Mouse (Mus musculus): ENCODE results near the gene 1110025L11Rik. TPM values are rescaled to one million over a fixed set of nuclear protein-coding genes. Genes with fewer than 3 reads are reported as not detected.
"Not testable (repeated sequence)": the region's sequence is repeated elsewhere in the genome, so short reads cannot be mapped to it uniquely, and the experiment has no call there.

1110025L11Rik gene
- total RNA-seq (2021): not detected
- long read RNA-seq, experiment 1, partial matches to known transcripts: 0 of 1 reads
- long read RNA-seq, experiment 1, other reads (novel, unspliced or antisense): 0 of 1 reads
- long read RNA-seq, experiment 2: 0 reads

GRCm38 (mm10) chr16:89063902-89064301 lies at the start of gene 1110025L11Rik:
TSS of gene 1110025L11Rik (minus strand) at chr16:89064002.
- DNase-seq (ENCODE audit: low spot score in 2 of 2): not testable (repeated sequence)

DNA sequence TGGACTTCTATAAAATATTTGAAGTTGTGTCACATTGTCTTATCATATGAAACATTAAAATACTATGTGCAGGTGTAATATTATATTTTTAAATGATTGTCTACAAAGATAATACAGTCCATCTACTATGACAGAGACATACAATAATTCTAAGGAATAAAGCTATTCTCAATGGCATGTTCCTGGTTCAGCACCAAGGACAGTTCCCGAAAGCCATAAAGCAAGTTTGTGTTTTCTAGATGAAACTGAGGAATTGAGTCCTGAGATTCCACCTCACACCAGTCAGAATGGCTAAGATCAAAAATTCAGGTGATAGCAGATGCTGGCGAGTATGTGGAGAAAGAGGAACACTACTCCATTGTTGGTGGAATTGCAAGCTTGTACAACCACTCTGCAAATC lies 7.2 kb upstream of the 1110025L11Rik start:
- peak in 1 of 2 experiments; percentile 9 for DNase-seq (ENCODE audit: low spot score in 2 of 2)

DNA sequence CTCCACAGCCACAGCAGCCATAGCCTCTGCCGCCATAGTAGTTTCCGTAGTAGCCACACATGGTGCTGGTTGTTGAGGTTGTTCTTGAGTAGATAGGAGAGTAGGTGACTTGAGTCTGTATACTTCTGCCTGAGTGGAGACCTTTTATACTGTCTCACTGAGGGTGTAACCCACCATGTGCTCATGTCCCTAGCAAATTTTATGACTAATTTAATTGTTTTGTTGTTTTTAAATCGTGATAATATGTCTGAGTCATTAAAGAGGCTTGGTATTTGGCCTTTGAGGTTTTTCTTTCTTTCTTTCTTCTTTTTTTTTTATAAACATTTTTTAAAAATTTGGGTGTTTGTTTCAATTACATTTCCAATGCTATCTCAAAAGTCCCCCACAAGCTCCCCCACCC lies 16.0 kb downstream of the 1110025L11Rik start, which contains the start of gene Krtap6-5:
TSS of gene Krtap6-5 (minus strand) at position 101 of the 400 bp plus-strand sequence.
- DNase-seq (ENCODE audit: low spot score in 2 of 2): no peak

DNA sequence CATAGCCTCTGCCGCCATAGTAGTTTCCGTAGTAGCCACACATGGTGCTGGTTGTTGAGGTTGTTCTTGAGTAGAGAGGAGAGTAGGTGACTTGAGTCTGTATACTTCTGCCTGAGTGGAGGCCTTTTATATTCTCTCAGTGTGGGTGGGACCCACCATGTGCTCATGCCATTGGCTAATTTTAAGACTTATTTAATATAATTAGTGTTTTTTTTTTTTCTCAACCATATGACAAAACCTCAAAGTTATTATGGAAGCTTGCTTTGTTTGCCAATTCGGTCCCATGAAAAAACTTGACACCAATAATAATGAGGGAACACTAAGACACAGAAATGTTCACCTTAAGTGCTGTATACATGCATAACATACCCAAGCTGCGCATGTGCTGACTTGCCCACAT lies 22.4 kb downstream of the 1110025L11Rik start, which contains the start of gene Gm10228:
TSS of gene Gm10228 (minus strand) at position 101 of the 400 bp plus-strand sequence.
- not testable (repeated sequence) for DNase-seq (ENCODE audit: low spot score in 2 of 2)

DNA sequence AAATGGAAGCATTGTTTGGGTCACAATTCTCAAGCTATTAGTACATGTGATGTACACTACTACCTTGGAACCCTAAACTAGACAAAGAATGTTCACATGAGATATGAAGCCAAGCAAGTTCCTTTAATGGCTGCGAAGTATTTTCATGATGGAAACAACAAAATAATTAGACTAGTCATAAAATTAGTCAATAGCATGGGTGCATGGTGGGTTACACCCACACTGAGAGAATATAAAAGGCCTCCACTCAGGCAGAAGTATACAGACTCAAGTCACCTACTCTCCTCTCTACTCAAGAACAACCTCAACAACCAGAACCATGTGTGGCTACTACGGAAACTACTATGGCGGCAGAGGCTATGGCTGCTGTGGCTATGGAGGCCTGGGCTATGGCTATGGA lies 32.4 kb downstream of the 1110025L11Rik start, which contains the start of gene Krtap6-1:
TSS of gene Krtap6-1 (plus strand) at position 301 of the 400 bp plus-strand sequence.
- not testable (repeated sequence) for DNase-seq (ENCODE audit: low spot score in 2 of 2)

- not testable (repeated sequence) for DNase-seq (ENCODE audit: low spot score in 2 of 2)
Observed at GRCm38 (mm10) chr16:89014984-89015383, 48.8 kb downstream of the 1110025L11Rik start, which contains the start of gene Gm10229. TSS of gene Gm10229 (plus strand) at chr16:89015284.

DNA sequence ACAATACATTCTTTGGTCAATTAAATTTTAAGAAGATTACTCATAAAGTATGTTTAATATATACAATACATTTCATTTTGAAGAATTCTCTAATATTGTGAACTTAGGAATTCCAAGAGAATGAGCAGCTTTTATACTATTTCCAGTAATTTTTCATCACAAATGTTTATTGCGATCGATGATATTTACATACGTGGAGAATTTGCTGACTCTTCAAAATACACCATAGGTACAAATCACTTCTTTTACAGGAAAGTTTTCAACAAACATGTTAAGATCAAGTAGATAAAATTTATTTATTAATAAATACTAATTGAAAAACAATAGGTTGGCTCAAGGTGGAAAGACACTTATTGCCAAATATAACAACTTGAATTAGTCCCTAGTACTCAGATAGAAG lies 49.8 kb downstream of the 1110025L11Rik start:
- DNase-seq (ENCODE audit: low spot score in 2 of 2): no peak

Other genes starting within 250 kb of the 1110025L11Rik start
- not detected for gene Krtap15, start 243.8 kb downstream of the 1110025L11Rik start, total RNA-seq (2021)
- gene Krtap14, start 237.9 kb downstream of the 1110025L11Rik start, total RNA-seq (2021): not detected
- gene Krtap19-1, start 194.6 kb downstream of the 1110025L11Rik start, total RNA-seq (2021): not detected
- gene Krtap19-2, start 189.7 kb downstream of the 1110025L11Rik start, total RNA-seq (2021): not detected
- not detected for gene Krtap19-3, start 186.0 kb downstream of the 1110025L11Rik start, total RNA-seq (2021)
- not detected for gene Krtap19-4, start 178.9 kb downstream of the 1110025L11Rik start, total RNA-seq (2021)
- not detected for gene Krtap19-5, start 167.5 kb downstream of the 1110025L11Rik start, total RNA-seq (2021)
- gene Krtap19-9b, start 131.7 kb downstream of the 1110025L11Rik start, total RNA-seq (2021): not detected
- gene Krtap16-3, start 101.1 kb downstream of the 1110025L11Rik start, total RNA-seq (2021): not detected
- gene Krtap22-2, start 53.2 kb downstream of the 1110025L11Rik start, total RNA-seq (2021): not detected
- not detected for gene Gm10229, start 48.7 kb downstream of the 1110025L11Rik start, total RNA-seq (2021)
- gene Krtap6-1, start 32.3 kb downstream of the 1110025L11Rik start, total RNA-seq (2021): not detected
- gene Gm10228, start 22.5 kb downstream of the 1110025L11Rik start, total RNA-seq (2021): not detected
- gene Krtap6-5, start 16.1 kb downstream of the 1110025L11Rik start, total RNA-seq (2021): not detected
- not detected for gene Krtap6-3, start 20.0 kb upstream of the 1110025L11Rik start, total RNA-seq (2021)
- gene Gm6358, start 76.8 kb upstream of the 1110025L11Rik start, total RNA-seq (2021): not detected
- not detected for gene Gm10061, start 87.1 kb upstream of the 1110025L11Rik start, total RNA-seq (2021)
- not detected for gene Gm9789, start 94.0 kb upstream of the 1110025L11Rik start, total RNA-seq (2021)
- gene Gm7735, start 105.5 kb upstream of the 1110025L11Rik start, total RNA-seq (2021): not detected
- gene 1110057P08Rik, start 110.7 kb upstream of the 1110025L11Rik start, total RNA-seq (2021): not detected
- gene Krtap20-2, start 141.9 kb upstream of the 1110025L11Rik start, total RNA-seq (2021): not detected

Data from gastrocnemius, postnatal 4 days (tissue).